Mouse (Mus musculus) heart, adult 2 months (tissue): ENCODE results near the gene P2ry1. TPM values are rescaled to one million over a fixed set of nuclear protein-coding genes. Genes with fewer than 3 reads are reported as not detected.

Experiments used
- DNase-seq, 2 experiments: peaks; one replicate each; pipeline ENCODE4 v3.0.0; 2021
- H3K27ac ChIP-seq: fragments of 200-600 bp; 2 replicates; pipeline ENCODE4 v1.8.1; 2022
- H3K27me3 ChIP-seq: fragments of 200-500 bp; 2 replicates; pipeline ENCODE4 v1.6.1; 2012; ENCODE audit warnings: mild to moderate bottlenecking, low read length, inconsistent platforms, mixed read lengths; ENCODE audit not compliant: control insufficient read depth, insufficient read depth
- H3K36me3 ChIP-seq: fragments of 200-500 bp; 2 replicates; pipeline ENCODE4 v1.6.1; 2012; ENCODE audit warnings: low read length, inconsistent platforms; ENCODE audit not compliant: control insufficient read depth, insufficient read depth
- H3K4me1 ChIP-seq: fragments of 200-500 bp; 2 replicates; pipeline ENCODE4 v1.6.1; 2011; ENCODE audit warnings: low read length; ENCODE audit not compliant: control insufficient read depth, insufficient read depth
- H3K4me3 ChIP-seq: fragments of 200-600 bp; 2 replicates; pipeline ENCODE4 v1.8.1; 2022
- H3K79me2 ChIP-seq: fragments of 200-500 bp; replicated peaks from 2 replicates; pipeline ENCODE4 v1.6.1; 2012; ENCODE audit warnings: mild to moderate bottlenecking, inconsistent platforms, low read length, moderate library complexity, mixed read lengths; ENCODE audit not compliant: control insufficient read depth, insufficient read depth
- H3K9ac ChIP-seq: fragments of 200-500 bp; 2 replicates; pipeline ENCODE4 v1.6.1; 2012; ENCODE audit warnings: low read depth, mild to moderate bottlenecking, control low read depth, inconsistent platforms, low read length, mixed read lengths
- CTCF ChIP-seq: fragments of 200-600 bp; IDR thresholded peaks from 2 replicates; pipeline ENCODE4 v1.8.1; 2022; ENCODE audit warnings: antibody characterized with exemption, mild to moderate bottlenecking, moderate library complexity
- EP300 ChIP-seq: fragments of 200-500 bp; IDR thresholded peaks from 2 replicates; pipeline ENCODE4 v1.6.1; 2011; ENCODE audit warnings: low read depth, low read length, control low read depth; ENCODE audit not compliant: insufficient read depth
- POLR2A ChIP-seq: fragments of 200-500 bp; IDR thresholded peaks from 2 replicates; pipeline ENCODE4 v1.6.1; 2011; ENCODE audit warnings: mild to moderate bottlenecking, low read depth, low read length, control low read depth; ENCODE audit not compliant: insufficient read depth
- WGBS: fragments of 180-500 bp; shearing (Covaris S2); methylation state at CpG from one replicate; pipeline ENCODE4 v1.1.7; 2018; 5-methylcytosine and 5-hydroxymethylcytosine counted together
- intact Hi-C: fragments of 180-260 bp; cut with DNase I; formaldehyde crosslinking; loops from one replicate; pipeline ENCODE4 v1.15.1; 2025
- polyA plus RNA-seq: library from polyadenylated mRNA; depleted of rRNA; stranded (reverse); fragments of >200 nt; gene quantifications from 2 replicates; pipeline ENCODE4 v1.2.3, GENCODE M21; 2012
- total RNA-seq, 2 experiments: library from RNA; stranded (reverse); gene quantifications; 2 replicates each; pipeline ENCODE4 v1.2.3; 2021

The P2ry1 gene
- total and polyA plus RNA-seq, 3 experiments: 13.4 to 45.8 (median 33.4) TPM

GRCm38 (mm10) chr3:60974944-60975343 lies 27.7 kb upstream of the P2ry1 start:
- H3K27ac ChIP-seq: no peak overlapping the region
- DNase-seq: no peak
- no peaks in the 10 kb centered on the region for H3K4me1 ChIP-seq
- intact Hi-C loops: no loop called here
- H3K27me3 ChIP-seq: no peaks in the 10 kb centered on the region
- no peak overlapping the region for H3K4me3 ChIP-seq
- no peaks in the 10 kb centered on the region for H3K36me3 ChIP-seq
- TF ChIP-seq EP300: no peak
- no peak for TF ChIP-seq CTCF
- no peak for TF ChIP-seq POLR2A
- WGBS: 75% methylated on average over 1 of the region's 1 CpGs
- H3K79me2 ChIP-seq: no peaks in the 10 kb centered on the region
- H3K9ac ChIP-seq: no peak overlapping the region

- Histone ChIP-seq H3K4me1 (no peaks in the 10 kb centered on the region), H3K27me3 (no peaks in the 10 kb centered on the region), H3K79me2 (no peaks in the 10 kb centered on the region), H3K36me3 (no peaks in the 10 kb centered on the region), H3K4me3 (no peak overlapping the region), H3K27ac (no peak overlapping the region), H3K9ac (no peak overlapping the region)
- no peak for DNase-seq
- intact Hi-C loops: no loop called here
- WGBS: 78% methylated on average over 3 of the region's 3 CpGs
- TF ChIP-seq CTCF (no peak), POLR2A (no peak), EP300 (no peak)
Measured at GRCm38 (mm10) chr3:60982109-60982508, 20.5 kb upstream of the P2ry1 start.

- no peaks in the 10 kb centered on the region for H3K36me3 ChIP-seq
- no peak overlapping the region for H3K9ac ChIP-seq
- no peaks in the 10 kb centered on the region for H3K79me2 ChIP-seq
- no peak for TF ChIP-seq POLR2A
- TF ChIP-seq CTCF: no peak
- no peak for TF ChIP-seq EP300
- DNase-seq: no peak
- H3K27ac ChIP-seq: no peak overlapping the region
- no peak overlapping the region for H3K4me3 ChIP-seq
- WGBS: 69% methylated on average over 3 of the region's 3 CpGs
- no peaks in the 10 kb centered on the region for H3K4me1 ChIP-seq
- intact Hi-C loops: no loop called here
- H3K27me3 ChIP-seq: no peaks in the 10 kb centered on the region
Measured at GRCm38 (mm10) chr3:60998064-60998463, 4.5 kb upstream of the P2ry1 start.

- Histone ChIP-seq H3K27ac (no peak overlapping the region), H3K4me1 (peaks cover 2% of the 10 kb centered on the region), H3K27me3 (no peaks in the 10 kb centered on the region), H3K9ac (no peak overlapping the region), H3K36me3 (peaks cover under 1% of the 10 kb centered on the region; the same call in 1 of the 2 replicates), H3K79me2 (no peaks in the 10 kb centered on the region), H3K4me3 (no peak overlapping the region)
- TF ChIP-seq CTCF: no peak
- no peak for TF ChIP-seq POLR2A
- no peak for TF ChIP-seq EP300
- intact Hi-C loops: loop anchor here (5.0 to 10.0 kb wide), 3 partner anchors 72 to 497 kb away; no protein-coding TSS in a partner anchor
- DNase-seq: no peak
Measured at GRCm38 (mm10) chr3:60999715-61000114, 2.9 kb upstream of the P2ry1 start.

GRCm38 (mm10) chr3:61000747-61001146 lies 1.8 kb upstream of the P2ry1 start:
- H3K79me2 ChIP-seq: no peaks in the 10 kb centered on the region

GRCm38 (mm10) chr3:61001852-61002586 lies 576 bp upstream of the P2ry1 start:
- intact Hi-C loops: loop anchor here (5.0 to 10.0 kb wide), 3 partner anchors 75 to 500 kb away; no protein-coding TSS in a partner anchor
- peak overlapping the region; percentile 91 for H3K27ac ChIP-seq
- H3K79me2 ChIP-seq: no peaks in the 10 kb centered on the region
- TF ChIP-seq EP300 (no peak), CTCF (no peak), POLR2A (no peak)
- WGBS: 9% methylated on average over 20 of the region's 20 CpGs
- H3K36me3 ChIP-seq: peaks cover 12% of the 10 kb centered on the region
- no peak for DNase-seq
- H3K27me3 ChIP-seq: no peaks in the 10 kb centered on the region
- peak overlapping the region; percentile 84 for H3K9ac ChIP-seq
- H3K4me3 ChIP-seq: peak overlapping the region; percentile 83
- peaks cover 2% of the 10 kb centered on the region for H3K4me1 ChIP-seq

More at GRCm38 (mm10) chr3:61000747-61001146, 1.8 kb upstream of the P2ry1 start:
- Histone ChIP-seq H3K36me3 (peaks cover 6% of the 10 kb centered on the region; the same call in 1 of the 2 replicates), H3K27me3 (no peaks in the 10 kb centered on the region), H3K9ac (no peak overlapping the region), H3K27ac (no peak overlapping the region), H3K4me3 (no peak overlapping the region), H3K4me1 (peaks cover 2% of the 10 kb centered on the region)
- no peak for DNase-seq
- intact Hi-C loops: loop anchor here (5.0 to 10.0 kb wide), 3 partner anchors 73 to 498 kb away; no protein-coding TSS in a partner anchor
- 82% methylated on average over 4 of the region's 4 CpGs for WGBS
- TF ChIP-seq CTCF: no peak
- TF ChIP-seq EP300: no peak
